8 mouse cellular contexts compared by ENCODE assay signal in genomic region chr14:52020486-52021137, GRCm38 (mm10). TPM values are rescaled to one million over a fixed set of nuclear protein-coding genes. Genes with fewer than 3 reads are reported as not detected.
DNase-seq lines count a peak whose midpoint lies in the region; ATAC-seq and TF ChIP-seq lines count a peak whose summit lies in the region.

Zfp219 (minus strand) TSS chr14:52020733.

- H3K4me3 ChIP-seq in forebrain, embryonic 16.5 days (replicated peaks; ENCODE audit: low read length): peak within 1 kb of the TSS; percentile 78
- peak within 1 kb of the TSS; percentile 90 for H3K4me3 ChIP-seq in layer of hippocampus, adult 2 months
- peak within 1 kb of the TSS; percentile 75 for H3K4me3 ChIP-seq in lung, adult 2 months (replicated peaks; ENCODE audit: extremely low read depth, low read depth, low read length)

- H3K9me3 ChIP-seq in forebrain, embryonic 16.5 days (ENCODE audit: control insufficient read depth, low read length): no peaks in the 10 kb centered on the region

- intact Hi-C loops in heart, postnatal 36 days (cut with DNase I): loop anchor here (1.0 to 5.0 kb wide), 2 partner anchors 84 to 177 kb away; partner anchors contain the start of genes Hnrnpc and Supt16

- WGBS in forebrain, embryonic 16.5 days: 3% methylated on average over 15 of the region's 15 CpGs
- 9% methylated on average over 15 of the region's 15 CpGs for WGBS in lung, adult 2 months

- peak within 1 kb of the TSS; percentile 93 for H3K9ac ChIP-seq in forebrain, embryonic 16.5 days (replicated peaks; ENCODE audit: low read depth, low read length)

- peak; percentile 91 for DNase-seq in MN1 (ENCODE audit: low spot score)
- peak; percentile 80 for DNase-seq in cerebellum, adult 11-12 months
- DNase-seq in heart, postnatal 36 days: peak; percentile 76 to 80
- peak; percentile 54 to 57 for DNase-seq in layer of hippocampus, adult 2 months (ENCODE audit: low spot score in 2 of 2)
- peak; percentile 80 for DNase-seq in lung, adult 2 months
- DNase-seq in ovary, postnatal 14 days (ENCODE audit: low spot score): peak; percentile 62
- DNase-seq in thymus, postnatal 14 days: peak; percentile 82

- no peaks in the 10 kb centered on the region for H3K27me3 ChIP-seq in forebrain, embryonic 16.5 days (replicated peaks; ENCODE audit: control insufficient read depth, insufficient read depth, low read length)

- peak; percentile 80; the same call in 1 of the 2 replicates for TF ChIP-seq POLR2A in lung, adult 2 months (IDR thresholded peaks at IDR 0.05; ENCODE audit: borderline replicate concordance, extremely low read depth, low read depth, low read length)

- peak; percentile 44 for ATAC-seq in forebrain, embryonic 16.5 days

- H3K4me2 ChIP-seq in forebrain, embryonic 16.5 days (ENCODE audit: low read length): peak within 1 kb of the TSS; percentile 67

- peak within 1 kb of the TSS; percentile 97 for H3K27ac ChIP-seq in forebrain, embryonic 16.5 days (ENCODE audit: low read length)
- peak within 1 kb of the TSS; percentile 99 for H3K27ac ChIP-seq in layer of hippocampus, adult 2 months

- H3K4me1 ChIP-seq in forebrain, embryonic 16.5 days (replicated peaks; ENCODE audit: control insufficient read depth, insufficient read depth, low read length): peaks cover 23% of the 10 kb centered on the region
- peaks cover 6% of the 10 kb centered on the region for H3K4me1 ChIP-seq in lung, adult 2 months (ENCODE audit: control insufficient read depth, insufficient read depth, low read length)

- TF ChIP-seq CTCF in layer of hippocampus, adult 2 months (conservative IDR thresholded peaks at IDR 0.05): peak; percentile 77
- TF ChIP-seq CTCF in lung, adult 2 months (IDR thresholded peaks at IDR 0.05; ENCODE audit: insufficient read depth, low read length): peak; percentile 77

- H3K36me3 ChIP-seq in forebrain, embryonic 16.5 days (ENCODE audit: control insufficient read depth, insufficient read depth): no peaks in the 10 kb centered on the region

RNA-seq across cellular contexts. Expression of gene Zfp219, which starts in this region (rescaled TPM):
- 28.6 and 32.2 TPM in 2 replicates for polyA plus RNA-seq in forebrain, embryonic 16.5 days (2015; fragmentation: Nextera tagmentation; extraction: Ambion mirVana)
- 10 to 100 TPM; 27.8 to 31.7 TPM for total RNA-seq in heart, postnatal 36 days (2021)
- 10 to 100 TPM; 46.5 to 46.8 TPM for total RNA-seq in layer of hippocampus, adult 2 months (2021)
- polyA plus RNA-seq in lung, adult 2 months (2012; rRNA removed): 84.8 and 87.6 TPM in 2 replicates

Comparison
In these comparisons a context has a peak if more than half of its experiments do, and no peak if none do; other contexts are left out.
1. Peak in every context shown above with its lines: DNase-seq, ATAC-seq, H3K4me3 ChIP-seq and H3K27ac ChIP-seq.